Mouse (Mus musculus) spleen, adult 2 months (tissue): ENCODE measurements at regions not wholly inside any gene's neighbourhood (a gene's known extent, or its start where the extent isn't known, plus 50 kb on each side); places are given as distances from the start of the nearest gene placed in this dataset.

Experiments used
- CTCF ChIP-seq: fragments of 200-500 bp; IDR thresholded peaks from 2 replicates; pipeline ENCODE4 v1.5.1; 2011; ENCODE audit warnings: mild to moderate bottlenecking, inconsistent platforms; ENCODE audit not compliant: insufficient read depth, insufficient read length, insufficient replicate concordance; ENCODE audit errors: extremely low read depth
- POLR2A ChIP-seq: fragments of 200-500 bp; IDR thresholded peaks from 2 replicates; pipeline ENCODE4 v1.6.1; 2011; ENCODE audit warnings: low read depth, low read length, inconsistent platforms

DNA sequence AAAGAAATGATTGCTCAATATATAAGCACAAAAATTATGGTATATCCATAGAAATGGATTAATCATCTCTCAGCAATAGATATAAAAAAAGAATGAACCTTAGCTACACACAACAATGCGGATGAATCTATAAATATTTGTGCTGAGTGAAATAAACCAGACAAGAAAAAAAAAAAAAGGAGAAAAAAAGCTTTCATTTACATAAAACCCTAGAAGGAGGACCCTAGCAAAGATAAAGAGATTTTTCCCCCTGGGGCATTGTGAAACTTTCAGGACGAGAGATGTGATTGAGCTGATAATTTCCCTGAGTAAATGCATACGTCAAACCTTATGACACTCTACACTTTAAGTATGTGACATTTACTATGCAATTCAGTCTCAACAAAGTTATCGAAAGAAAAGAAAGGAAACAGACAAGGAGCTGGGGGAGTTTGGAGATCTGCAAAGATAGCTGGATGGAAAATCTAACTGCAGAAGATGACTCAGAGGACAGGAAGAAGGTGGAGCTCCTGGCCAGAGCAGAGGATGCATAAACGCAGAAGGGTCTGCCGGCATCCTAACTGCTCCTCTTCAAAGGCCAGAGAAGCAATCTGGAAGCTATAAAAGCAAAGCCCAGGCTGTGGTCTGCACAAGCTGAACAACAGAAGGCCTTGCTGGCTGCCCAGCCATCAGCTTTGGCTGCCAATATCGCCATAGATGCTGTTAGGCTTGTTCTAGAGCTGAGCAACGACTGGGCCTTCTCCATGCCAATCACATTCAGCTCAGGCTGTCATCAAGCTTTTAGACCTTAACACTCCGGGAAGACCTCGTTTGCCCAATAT, 115.6 kb upstream of the Nabp1 start:
- TF ChIP-seq CTCF = no peak
- no peak for TF ChIP-seq POLR2A
